18 mouse cellular contexts compared by ENCODE assay signal in genomic region chr2:21405617-21406016, GRCm38 (mm10). TPM values are rescaled to one million over a fixed set of nuclear protein-coding genes. Genes with fewer than 3 reads are reported as not detected.
DNase-seq lines count a peak whose midpoint lies in the region; ATAC-seq lines count a peak whose summit lies in the region.
"Had no signal": no experiment of that assay in that cellular context is flagged by ENCODE, and none has a peak within 500 bp of the region (broad histone marks: within the 10 kb centered on the region; RNA-seq: fewer than 3 reads in every experiment).

No protein-coding gene starts in this region.

- no peak overlapping the region for H3K9ac ChIP-seq in forebrain, embryonic 13.5 days
- no peak overlapping the region for H3K9ac ChIP-seq in forebrain, embryonic 11.5 days (ENCODE audit: low read length)
- no peak overlapping the region for H3K9ac ChIP-seq in forebrain, embryonic 16.5 days (replicated peaks; ENCODE audit: low read depth, low read length)
- H3K9ac ChIP-seq: liver, embryonic 14.5 days had no signal

- ATAC-seq in forebrain, embryonic 13.5 days = peak; percentile 87
- no peak for ATAC-seq in forebrain, embryonic 11.5 days (replicated peaks; ENCODE audit: low FRiP score)
- ATAC-seq in forebrain, embryonic 16.5 days = peak; percentile 55
- ATAC-seq: hindbrain, embryonic 16.5 days; lung, postnatal 0 days had no signal

- no peak overlapping the region for H3K4me2 ChIP-seq in forebrain, embryonic 13.5 days
- no peak overlapping the region for H3K4me2 ChIP-seq in forebrain, embryonic 11.5 days (ENCODE audit: low read depth, low read length, severe bottlenecking)
- no peak overlapping the region for H3K4me2 ChIP-seq in forebrain, embryonic 16.5 days (ENCODE audit: low read length)

- H3K9me3 ChIP-seq in forebrain, embryonic 13.5 days (replicated peaks) = no peaks in the 10 kb centered on the region
- H3K9me3 ChIP-seq in forebrain, embryonic 11.5 days (ENCODE audit: control insufficient read depth, low read length) = no peaks in the 10 kb centered on the region
- no peaks in the 10 kb centered on the region for H3K9me3 ChIP-seq in forebrain, embryonic 16.5 days (ENCODE audit: control insufficient read depth, low read length)
- H3K9me3 ChIP-seq: megakaryocyte, embryonic 14.5 days had no signal

- no peak overlapping the region for H3K27ac ChIP-seq in forebrain, embryonic 13.5 days
- H3K27ac ChIP-seq in forebrain, embryonic 11.5 days (ENCODE audit: low read depth, low read length) = no peak overlapping the region
- no peak overlapping the region for H3K27ac ChIP-seq in forebrain, embryonic 16.5 days (ENCODE audit: low read length)
- H3K27ac ChIP-seq: liver, embryonic 14.5 days had no signal

- intact Hi-C loops in left cerebral cortex, postnatal 4 days (cut with DNase I) = no loop called here
- intact Hi-C loops in left cerebral cortex, postnatal 14 days (cut with DNase I) = no loop called here

- no peak overlapping the region for H3K4me3 ChIP-seq in forebrain, embryonic 13.5 days
- H3K4me3 ChIP-seq in forebrain, embryonic 11.5 days (ENCODE audit: low read depth, low read length) = no peak overlapping the region
- H3K4me3 ChIP-seq in forebrain, embryonic 16.5 days (replicated peaks; ENCODE audit: low read length) = no peak overlapping the region
- H3K4me3 ChIP-seq: megakaryocyte, embryonic 14.5 days; myocyte had no signal

- DNase-seq in forebrain, embryonic 11.5 days (ENCODE audit: low spot score) = no peak
- peak; percentile 45 for DNase-seq in left cerebral cortex, postnatal 4 days
- DNase-seq in left cerebral cortex, postnatal 14 days (ENCODE audit: low spot score in 2 of 2) = no peak
- DNase-seq in cerebellum, adult 8-10 months = peak; percentile 63
- DNase-seq in gastrocnemius, postnatal 4 days (ENCODE audit: low spot score in 2 of 2) = no peak
- DNase-seq in thymus, adult 18-20 months = no peak
- DNase-seq: B cell, adult 2 months; embryo, embryonic 11 days; heart, adult 18-20 months; right cerebral cortex, adult 18-20 months had no signal

- peaks cover 3% of the 10 kb centered on the region; the same call in 1 of the 2 replicates for H3K4me1 ChIP-seq in forebrain, embryonic 13.5 days
- no peaks in the 10 kb centered on the region for H3K4me1 ChIP-seq in forebrain, embryonic 11.5 days (replicated peaks; ENCODE audit: control insufficient read depth, insufficient read depth, low read length)
- H3K4me1 ChIP-seq in forebrain, embryonic 16.5 days (replicated peaks; ENCODE audit: control insufficient read depth, insufficient read depth, low read length) = peaks cover 3% of the 10 kb centered on the region; the same call in 1 of the 2 replicates
- H3K4me1 ChIP-seq: megakaryocyte, embryonic 14.5 days had no signal

- WGBS in forebrain, embryonic 13.5 days = 47% methylated on average over 3 of the region's 3 CpGs
- 80% methylated on average over 3 of the region's 3 CpGs for WGBS in forebrain, embryonic 11.5 days
- WGBS in forebrain, embryonic 16.5 days = 25% methylated on average over 3 of the region's 3 CpGs

- H3K36me3 ChIP-seq in forebrain, embryonic 13.5 days (ENCODE audit: poor library complexity, severe bottlenecking) = no peaks in the 10 kb centered on the region
- no peaks in the 10 kb centered on the region for H3K36me3 ChIP-seq in forebrain, embryonic 11.5 days (ENCODE audit: control insufficient read depth, insufficient read depth, low read length)
- no peaks in the 10 kb centered on the region for H3K36me3 ChIP-seq in forebrain, embryonic 16.5 days (ENCODE audit: control insufficient read depth, insufficient read depth)

- no peaks in the 10 kb centered on the region for H3K27me3 ChIP-seq in forebrain, embryonic 13.5 days
- H3K27me3 ChIP-seq in forebrain, embryonic 11.5 days (ENCODE audit: control insufficient read depth, insufficient read depth, low read length) = no peaks in the 10 kb centered on the region
- no peaks in the 10 kb centered on the region for H3K27me3 ChIP-seq in forebrain, embryonic 16.5 days (replicated peaks; ENCODE audit: control insufficient read depth, insufficient read depth, low read length)
- H3K27me3 ChIP-seq: megakaryocyte, embryonic 14.5 days had no signal

RNA-seq across cellular contexts. Expression of gene Gpr158, which starts 38.3 kb away (rescaled TPM):
- polyA plus RNA-seq in forebrain, embryonic 13.5 days (2015; fragmentation: Nextera tagmentation; extraction: Ambion mirVana) = 0.99 and 1.2 TPM in 2 replicates
- polyA plus RNA-seq in forebrain, embryonic 11.5 days (2014; fragmentation: Nextera tagmentation; extraction: Ambion mirVana) = 0.11 and 0.47 TPM in 2 replicates
- 10 to 100 TPM; 17.4 to 17.7 TPM for total RNA-seq in left cerebral cortex, postnatal 4 days (2021)
- 100 to 1,000 TPM; 108 to 124 TPM for total RNA-seq in left cerebral cortex, postnatal 14 days (2021)
- 1.6 and 2.4 TPM in 2 replicates for polyA plus RNA-seq in forebrain, embryonic 16.5 days (2015; fragmentation: Nextera tagmentation; extraction: Ambion mirVana)
- total RNA-seq in gastrocnemius, postnatal 4 days (2021) = not detected
- polyA plus RNA-seq: limb, embryonic 11.5 days; liver, embryonic 14.5 days; lung, postnatal 0 days; myocyte had no signal

Comparison
In these comparisons a context has a peak if more than half of its experiments do, and no peak if none do; other contexts are left out.
1. DNase-seq: peak in left cerebral cortex, postnatal 4 days (single experiment) and cerebellum, adult 8-10 months (single experiment); none in forebrain, embryonic 11.5 days (single experiment), left cerebral cortex, postnatal 14 days (0 of 2), gastrocnemius, postnatal 4 days (0 of 2) and thymus, adult 18-20 months (0 of 2).
2. RNA of gene Gpr158, which starts 38.3 kb away (total RNA-seq): 108 to 124 TPM in left cerebral cortex, postnatal 14 days and 17.4 to 17.7 TPM in left cerebral cortex, postnatal 4 days; not detected in gastrocnemius, postnatal 4 days; every median in the first group is over 10 times any median in the second.